Mouse (Mus musculus) large intestine, adult 2 months (tissue): Measurements from ENCODE around the gene Tas1r2. TPM values are rescaled to one million over a fixed set of nuclear protein-coding genes. Genes with fewer than 3 reads are reported as not detected.
A peak's percentile ranks its signal among the peaks of the same experiment; 100 is the strongest.

ENCODE experiments used
- DNase-seq: peaks from one replicate; pipeline ENCODE4 v3.0.0-alpha.2; 2012; ENCODE audit warnings: low read depth, low spot score
- WGBS: fragments of 180-500 bp; shearing (Covaris S2); methylation state at CpG from one replicate; pipeline ENCODE4 v1.1.7; 2018; 5-methylcytosine and 5-hydroxymethylcytosine counted together
- polyA plus RNA-seq: library from polyadenylated mRNA; depleted of rRNA; stranded (reverse); fragments of >200 nt; gene quantifications from 2 replicates; pipeline ENCODE4 v1.2.3, GENCODE M21; 2012

Gene Tas1r2
- polyA plus RNA-seq, 1 experiment: not detected

GRCm38 (mm10) chr4:139636373-139636772 lies 17.0 kb upstream of the Tas1r2 start:
- 33% methylated on average over 7 of the region's 7 CpGs for WGBS
- no peak for DNase-seq

DNA sequence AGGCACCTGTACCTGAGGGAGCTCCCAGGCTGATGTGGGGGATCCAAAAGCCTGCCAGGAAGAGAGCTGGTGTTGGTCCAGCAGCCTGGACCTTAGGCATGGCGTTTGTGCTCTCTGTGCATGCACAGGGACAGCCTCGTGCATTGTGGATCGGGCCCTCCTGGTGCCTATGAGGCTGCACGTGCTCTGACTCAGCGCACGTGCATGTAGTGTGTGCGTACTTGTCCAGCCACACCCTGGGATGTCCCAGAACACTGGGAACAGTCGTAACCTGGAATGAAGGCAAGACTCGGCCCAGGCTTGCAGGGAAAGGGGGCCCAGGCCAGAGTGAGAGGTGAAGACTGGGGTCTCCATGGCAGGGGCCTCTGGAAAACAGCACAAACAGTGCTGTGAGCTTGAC lies 15.5 kb upstream of the Tas1r2 start:
- DNase-seq: no peak
- WGBS: 79% methylated on average over 9 of the region's 9 CpGs

GRCm38 (mm10) chr4:139638356-139638755 lies 15.0 kb upstream of the Tas1r2 start:
- DNase-seq: no peak
- WGBS: 95% methylated on average over 16 of the region's 16 CpGs

GRCm38 (mm10) chr4:139639801-139640200 lies 13.5 kb upstream of the Tas1r2 start:
- WGBS: 47% methylated on average over 12 of the region's 12 CpGs
- DNase-seq: no peak

DNA sequence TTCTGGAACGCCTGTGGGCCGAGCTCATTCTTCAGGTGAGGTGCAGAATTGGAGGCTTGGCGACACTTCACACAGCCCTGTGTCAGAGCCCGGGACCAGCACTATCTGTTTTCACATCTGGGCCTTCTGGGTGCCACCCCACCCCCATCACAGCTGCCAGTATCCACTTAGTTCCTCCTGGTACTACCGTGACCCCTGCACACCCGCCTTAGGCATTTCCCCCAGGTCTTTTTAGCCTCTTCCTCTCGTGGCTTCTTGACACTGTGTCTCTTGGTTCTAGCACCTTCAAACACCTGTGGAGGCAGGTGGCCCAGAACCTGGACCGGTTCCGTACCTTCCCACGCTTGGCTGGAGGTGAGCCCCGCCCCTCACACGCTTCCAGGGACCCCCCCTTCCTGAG lies 13.0 kb upstream of the Tas1r2 start:
- no peak for DNase-seq
- WGBS: 74% methylated on average over 12 of the region's 12 CpGs

- no peak for DNase-seq
- 70% methylated on average over 6 of the region's 6 CpGs for WGBS
Observed at GRCm38 (mm10) chr4:139640775-139641174, 12.6 kb upstream of the Tas1r2 start.

DNA sequence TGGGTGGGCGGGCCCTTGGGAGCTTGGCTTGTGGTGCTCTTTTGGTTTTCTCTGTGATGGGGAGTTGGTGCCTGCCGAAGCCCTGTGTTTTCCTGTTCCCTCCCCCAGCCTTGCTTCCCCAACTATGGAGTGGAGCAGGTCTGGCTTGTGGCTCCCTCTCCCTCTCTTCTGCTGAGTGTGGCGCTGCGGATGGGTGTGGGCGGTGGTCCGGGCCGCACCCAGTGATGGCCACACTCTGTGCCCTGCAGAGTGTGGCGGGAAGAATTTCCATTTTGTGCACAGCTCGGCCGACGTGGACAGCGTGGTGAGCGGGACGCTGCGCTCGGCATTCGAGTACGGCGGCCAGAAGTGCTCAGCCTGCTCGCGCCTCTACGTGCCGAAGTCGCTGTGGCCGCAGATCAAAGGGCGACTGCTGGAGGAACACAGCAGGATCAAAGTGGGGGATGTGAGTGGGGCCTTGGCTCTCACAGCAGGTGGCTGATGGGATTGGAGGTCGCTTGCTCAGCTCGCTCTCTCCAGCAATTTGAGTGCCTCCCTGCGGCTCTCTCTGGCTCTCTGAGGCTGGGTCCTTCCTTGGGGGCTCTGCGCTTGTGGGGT lies 11.4 kb upstream of the Tas1r2 start:
- WGBS: 42% methylated on average over 30 of the region's 30 CpGs
- no peak for DNase-seq

GRCm38 (mm10) chr4:139643972-139644371 lies 9.4 kb upstream of the Tas1r2 start:
- WGBS: 19% methylated on average over 9 of the region's 9 CpGs
- DNase-seq: peak; percentile 40

DNA sequence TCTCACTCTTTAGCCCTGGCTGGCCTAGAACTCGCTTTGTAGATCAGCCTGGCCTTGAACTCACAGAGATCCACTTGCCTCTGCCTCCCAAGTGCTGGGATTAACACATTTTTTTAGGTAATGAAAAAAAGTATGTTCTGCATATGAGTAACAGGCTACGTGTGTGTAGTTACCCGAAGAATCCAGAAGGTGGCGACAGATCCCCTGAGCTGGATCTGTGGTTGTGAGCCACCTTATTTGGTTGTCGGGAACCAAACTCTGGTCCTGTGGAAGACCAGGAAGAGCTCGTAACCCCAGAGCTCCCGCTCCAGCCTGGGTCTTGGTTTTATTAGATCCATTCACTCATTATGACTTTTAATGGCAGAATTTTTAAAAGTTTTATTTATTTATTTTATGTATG lies 6.4 kb upstream of the Tas1r2 start:
- 94% methylated on average over 7 of the region's 7 CpGs for whole genome bisulfite sequencing
- no peak for DNase-seq

DNA sequence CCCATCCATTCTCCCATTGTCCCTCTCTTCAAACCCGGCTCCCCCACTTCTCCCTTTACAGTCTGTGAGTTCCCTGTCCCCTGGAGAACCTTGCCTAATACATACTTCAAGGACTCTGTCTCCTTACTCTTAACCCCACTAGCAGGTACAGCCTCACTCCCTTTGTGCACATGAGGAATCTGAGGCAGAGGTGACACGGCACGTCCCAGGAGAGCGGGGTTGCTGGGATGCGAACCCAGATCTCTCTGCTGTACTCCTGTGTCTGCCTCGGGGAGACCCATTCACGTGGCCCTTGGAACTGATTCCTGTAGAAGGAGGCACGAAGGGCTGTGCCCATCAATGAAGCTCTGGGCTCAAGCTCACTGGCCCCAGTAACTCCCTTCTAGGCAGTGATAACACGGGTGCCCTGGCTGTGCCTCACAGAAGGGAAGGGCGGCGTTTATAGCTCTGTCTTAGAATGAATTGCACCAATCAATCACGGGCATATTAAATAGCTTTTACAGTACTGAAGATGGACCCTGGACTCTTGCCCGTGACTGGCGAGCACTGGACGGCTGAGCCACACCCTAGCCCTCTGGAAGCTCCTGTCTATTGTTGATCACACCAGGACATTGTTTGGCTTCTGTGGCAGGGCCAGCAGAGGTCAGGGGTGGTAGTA lies 3.1 kb upstream of the Tas1r2 start:
- WGBS: 42% methylated on average over 15 of the region's 15 CpGs
- peak; percentile 84 for DNase-seq

GRCm38 (mm10) chr4:139650907-139651306 lies 2.4 kb upstream of the Tas1r2 start:
- no peak for DNase-seq
- 36% methylated on average over 11 of the region's 11 CpGs for WGBS

- 88% methylated on average over 14 of the region's 14 CpGs for WGBS
Observed at GRCm38 (mm10) chr4:139661897-139662296, 8.6 kb downstream of the Tas1r2 start.

DNA sequence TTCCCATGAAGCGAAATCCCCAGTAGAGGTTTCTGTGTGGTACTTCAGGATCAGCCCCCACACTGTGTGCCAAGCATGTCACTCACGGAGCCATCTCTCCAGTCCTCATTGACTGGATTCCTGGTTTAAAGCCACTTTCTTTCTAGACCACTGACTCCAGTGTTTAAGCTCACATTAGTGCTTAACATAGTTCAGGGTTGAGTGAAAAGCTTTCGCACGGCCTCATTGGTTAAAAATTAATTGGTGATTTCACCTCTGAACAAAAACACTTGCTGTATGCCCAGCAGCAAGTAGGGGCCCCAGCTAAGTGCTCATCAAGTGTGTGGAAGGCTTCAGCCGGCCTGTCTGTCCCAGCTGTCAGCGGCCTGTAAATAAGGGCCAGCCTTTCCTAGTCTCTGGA lies 14.3 kb downstream of the Tas1r2 start:
- 53% methylated on average over 6 of the region's 6 CpGs for WGBS
- DNase-seq: no peak

More at GRCm38 (mm10) chr4:139661897-139662296, 8.6 kb downstream of the Tas1r2 start:
- no peak for DNase-seq

DNA sequence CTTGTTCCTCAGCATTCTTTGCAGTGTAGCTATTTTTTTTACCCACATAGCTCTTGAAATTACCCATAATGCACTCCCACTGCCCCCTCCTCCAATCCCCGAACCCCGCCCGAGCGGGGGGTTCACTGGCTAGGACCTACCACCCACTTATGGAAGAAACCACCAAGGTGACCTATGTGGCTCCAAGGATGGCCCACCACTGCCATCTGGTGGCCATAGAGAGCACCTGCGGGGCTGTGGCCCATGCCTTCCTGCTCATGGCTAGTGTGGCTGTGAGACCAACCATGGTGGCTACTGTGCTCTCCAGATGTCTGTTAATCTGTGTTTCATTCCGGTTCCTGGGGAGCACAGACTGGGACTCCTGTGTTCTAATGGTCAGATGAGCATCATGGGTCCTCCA lies 16.5 kb downstream of the Tas1r2 start:
- DNase-seq: peak; percentile 36
- WGBS: 6% methylated on average over 6 of the region's 6 CpGs

DNA sequence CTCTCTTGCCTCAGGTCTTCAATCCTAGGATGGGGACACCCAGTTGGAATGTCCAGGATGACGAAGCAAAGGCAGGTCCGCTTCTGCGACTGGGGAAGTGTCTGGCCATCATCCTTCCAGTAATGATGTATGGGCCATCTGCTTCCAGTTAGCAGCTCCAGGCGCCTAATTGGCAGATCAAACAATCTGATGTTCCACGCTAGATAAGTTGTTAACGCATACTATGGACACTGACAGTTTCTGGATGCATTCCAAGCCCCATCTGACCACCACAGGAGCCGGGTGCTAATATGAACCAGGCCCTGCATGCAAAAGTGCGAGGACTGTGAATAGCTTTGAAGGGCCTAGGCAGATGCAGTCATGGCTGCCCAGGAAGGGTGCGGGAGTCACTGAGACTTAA lies 22.4 kb downstream of the Tas1r2 start:
- DNase-seq: no peak
- 67% methylated on average over 9 of the region's 9 CpGs for WGBS

DNA sequence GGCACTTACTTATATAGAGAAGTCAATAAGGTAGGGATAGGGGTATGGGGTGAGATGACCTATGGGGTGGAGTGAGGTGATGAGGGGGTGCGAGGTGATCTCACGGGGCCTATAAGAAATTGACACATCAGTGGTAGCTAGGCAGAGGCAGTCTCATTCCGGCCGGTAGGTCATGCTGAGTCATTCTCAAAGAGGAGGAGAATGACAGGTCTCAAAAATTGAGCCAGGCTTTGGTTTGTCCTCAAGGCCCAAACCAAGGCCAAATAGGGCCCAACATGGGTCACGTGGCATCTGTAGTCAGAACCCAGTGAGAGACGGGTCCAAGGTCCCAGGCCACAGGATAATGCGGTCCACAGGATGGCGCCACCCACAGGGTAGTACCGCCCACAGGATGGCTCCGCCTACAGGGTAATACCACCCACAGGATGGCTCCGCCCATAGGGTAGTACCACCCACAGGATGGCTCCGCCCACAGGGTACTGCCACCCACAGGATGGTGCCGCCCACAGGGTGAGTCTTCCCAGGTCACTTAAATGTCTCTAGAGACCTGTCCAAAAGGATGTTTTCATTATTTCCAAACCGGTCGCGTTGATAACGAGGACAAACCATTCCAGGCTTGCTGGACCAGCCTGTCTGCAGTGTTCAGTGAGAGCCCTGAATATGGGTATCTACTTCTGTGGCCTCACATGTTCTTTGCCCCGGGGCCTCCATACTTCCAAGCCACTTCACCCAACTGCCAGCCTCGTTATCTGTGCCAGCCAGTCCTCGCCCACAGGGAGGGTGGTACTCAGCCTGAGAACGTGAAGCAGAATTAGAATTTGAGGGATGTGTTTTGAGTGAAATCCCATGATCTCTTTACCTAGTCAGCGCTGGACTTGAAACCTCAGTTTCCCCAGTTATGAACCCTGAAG lies 30.6 kb downstream of the Tas1r2 start:
- WGBS: 78% methylated on average over 22 of the region's 22 CpGs
- DNase-seq: no peak

GRCm38 (mm10) chr4:139684639-139685017 lies 31.3 kb downstream of the Tas1r2 start:
- peak; percentile 21 for DNase-seq
- WGBS: 11% methylated on average over 3 of the region's 3 CpGs

DNA sequence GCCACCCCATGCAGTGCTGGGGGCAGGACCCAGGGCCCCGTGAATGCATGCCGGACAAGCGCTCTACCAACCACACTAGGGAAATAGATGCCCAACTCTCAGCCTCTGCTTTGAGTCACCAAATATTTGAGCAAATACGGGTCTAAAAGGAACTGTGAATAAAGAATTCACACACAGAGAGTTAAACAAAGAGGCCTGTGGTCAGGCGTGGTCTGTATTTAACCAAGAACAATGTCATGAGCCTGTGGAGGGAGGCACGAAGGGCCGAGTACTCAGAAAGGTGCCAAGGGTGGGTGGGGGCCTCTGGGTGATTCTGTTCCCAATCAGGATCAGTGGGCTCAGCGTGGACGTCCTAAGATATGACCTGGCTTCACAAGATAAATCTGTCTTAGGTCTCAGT lies 34.7 kb downstream of the Tas1r2 start:
- DNase-seq: no peak
- 68% methylated on average over 9 of the region's 9 CpGs for WGBS

GRCm38 (mm10) chr4:139689627-139690269 lies 36.4 kb downstream of the Tas1r2 start:
- WGBS: 33% methylated on average over 7 of the region's 7 CpGs
- no peak for DNase-seq

DNA sequence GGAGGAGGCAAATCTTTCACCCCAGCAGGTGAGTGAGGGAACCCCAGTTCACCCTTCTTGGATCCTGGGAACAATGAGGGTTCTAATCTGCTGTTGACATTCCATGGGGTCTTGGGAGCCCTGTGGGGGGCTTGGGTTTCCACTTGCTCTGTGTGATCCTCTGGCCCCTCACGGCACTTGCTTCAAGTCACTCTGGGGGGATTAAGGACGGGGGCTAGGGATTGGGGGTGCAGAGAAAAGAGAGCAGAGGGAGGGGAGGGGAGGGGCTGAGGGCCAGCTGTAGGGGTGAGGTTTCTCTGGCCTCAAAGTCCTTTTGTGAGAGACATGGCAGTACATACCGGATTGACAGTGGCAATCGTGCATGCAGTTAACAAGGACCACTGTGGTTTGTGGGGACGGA lies 40.0 kb downstream of the Tas1r2 start:
- 41% methylated on average over 5 of the region's 5 CpGs for WGBS

More for the DNA sequence above, 40.0 kb downstream of the Tas1r2 start:
- DNase-seq: no peak
